Mouse (Mus musculus) small intestine, adult 2 months (tissue): ENCODE data around the gene Skor1.

Source experiments
- CTCF ChIP-seq: fragments of 200-500 bp; IDR thresholded peaks from 2 replicates; pipeline ENCODE4 v1.5.1; 2012; ENCODE audit warnings: low read depth, mild to moderate bottlenecking, control low read depth, inconsistent platforms, low read length, moderate library complexity, mixed read lengths; ENCODE audit not compliant: insufficient replicate concordance, insufficient read length; ENCODE audit errors: extremely low read depth
- POLR2A ChIP-seq: fragments of 200-500 bp; IDR thresholded peaks from 2 replicates; pipeline ENCODE4 v1.6.1; 2012; ENCODE audit warnings: low read depth, mild to moderate bottlenecking, control low read depth, inconsistent platforms, low read length, moderate library complexity

- TF ChIP-seq POLR2A (no peak), CTCF (no peak)
Observed at GRCm38 (mm10) chr9:63112514-63112913, 36.2 kb downstream of the Skor1 start.
